Mouse (Mus musculus) neural tube, embryonic 13.5 days (tissue): ENCODE data around the gene Mrm2. TPM values are rescaled to one million over a fixed set of nuclear protein-coding genes. Genes with fewer than 3 reads are reported as not detected.

ENCODE experiments used
- ATAC-seq: fragments of 200-750 bp; cut with Nextera tagmentation; 2 replicates; pipeline ENCODE4 v1.8.0; 2017; ENCODE audit warnings: low read depth, mild to moderate bottlenecking, moderate TSS enrichment, moderate library complexity
- H3K27ac ChIP-seq: fragments of 300-500 bp; sonication (generic); replicated peaks from 2 replicates; pipeline ENCODE4 v1.5.1; 2015; ENCODE audit warnings: moderate library complexity, mild to moderate bottlenecking, inconsistent platforms
- H3K27me3 ChIP-seq: fragments of 300-500 bp; sonication (generic); 2 replicates; pipeline ENCODE4 v1.6.1; 2015; ENCODE audit warnings: mild to moderate bottlenecking, inconsistent platforms
- H3K36me3 ChIP-seq: fragments of 300-500 bp; sonication (generic); 2 replicates; pipeline ENCODE4 v1.6.1; 2015; ENCODE audit warnings: mild to moderate bottlenecking, inconsistent platforms
- H3K4me1 ChIP-seq: fragments of 300-500 bp; sonication (generic); replicated peaks from 2 replicates; pipeline ENCODE4 v1.6.1; 2015; ENCODE audit warnings: inconsistent platforms
- H3K4me2 ChIP-seq: fragments of 300-500 bp; sonication (generic); 2 replicates; pipeline ENCODE4 v1.6.1; 2015; ENCODE audit warnings: inconsistent platforms, mild to moderate bottlenecking, moderate library complexity
- H3K4me3 ChIP-seq: fragments of 300-500 bp; sonication (generic); 2 replicates; pipeline ENCODE4 v1.5.1; 2015; ENCODE audit warnings: mild to moderate bottlenecking, inconsistent platforms
- H3K9ac ChIP-seq: fragments of 300-500 bp; sonication (generic); 2 replicates; pipeline ENCODE4 v1.6.1; 2015; ENCODE audit warnings: moderate library complexity, mild to moderate bottlenecking, inconsistent platforms
- H3K9me3 ChIP-seq: fragments of 300-500 bp; sonication (generic); 2 replicates; pipeline ENCODE4 v1.6.1; 2016; ENCODE audit warnings: inconsistent platforms
- WGBS: fragments of 180-500 bp; shearing (Covaris S2); methylation state at CpG from one replicate; pipeline ENCODE4 v1.1.7; 2015; 5-methylcytosine and 5-hydroxymethylcytosine counted together
- polyA plus RNA-seq: library from polyadenylated mRNA; unstranded; fragments of >200 nt; fragmentation: Nextera tagmentation; extraction: Ambion mirVana; gene quantifications from 2 replicates; pipeline ENCODE4 v1.2.1, GENCODE M21; 2015

Mrm2 gene
- polyA plus RNA-seq, 1 experiment from 2014 or later = 16.7 TPM

GRCm38 (mm10) chr5:140289161-140289560 lies 42.5 kb downstream of the Mrm2 start:
- Histone ChIP-seq H3K27me3 (no peaks in the 10 kb centered on the region), H3K4me1 (peaks cover 7% of the 10 kb centered on the region), H3K9me3 (no peaks in the 10 kb centered on the region), H3K4me2 (no peak overlapping the region), H3K36me3 (peaks cover 39% of the 10 kb centered on the region), H3K27ac (no peak overlapping the region), H3K9ac (no peak overlapping the region), H3K4me3 (no peak overlapping the region)
- ATAC-seq = no peak
- 96% methylated on average over 2 of the region's 2 CpGs for WGBS

- peaks cover 31% of the 10 kb centered on the region for H3K36me3 ChIP-seq
- no peak overlapping the region for H3K9ac ChIP-seq
- no peaks in the 10 kb centered on the region for H3K27me3 ChIP-seq
- no peak for ATAC-seq
- no peak overlapping the region for H3K4me3 ChIP-seq
- no peaks in the 10 kb centered on the region for H3K9me3 ChIP-seq
- H3K4me1 ChIP-seq = peaks cover 7% of the 10 kb centered on the region
- H3K27ac ChIP-seq = no peak overlapping the region
- no peak overlapping the region for H3K4me2 ChIP-seq
- WGBS = 85% methylated on average over 3 of the region's 3 CpGs
Observed at GRCm38 (mm10) chr5:140288287-140288686, 43.4 kb downstream of the Mrm2 start.

- H3K9ac ChIP-seq = no peak overlapping the region
- WGBS = 90% methylated on average over 2 of the region's 2 CpGs
- H3K9me3 ChIP-seq = no peaks in the 10 kb centered on the region
- peaks cover 18% of the 10 kb centered on the region; the same call in 1 of the 2 replicates for H3K4me1 ChIP-seq
- no peak overlapping the region for H3K4me3 ChIP-seq
- no peak overlapping the region for H3K4me2 ChIP-seq
- H3K27me3 ChIP-seq = no peaks in the 10 kb centered on the region
- ATAC-seq = no peak
- H3K36me3 ChIP-seq = peaks cover 16% of the 10 kb centered on the region
- H3K27ac ChIP-seq = no peak overlapping the region
Observed at GRCm38 (mm10) chr5:140284761-140285160, 46.9 kb downstream of the Mrm2 start.

GRCm38 (mm10) chr5:140284011-140284410 lies 47.7 kb downstream of the Mrm2 start:
- Histone ChIP-seq H3K9ac (no peak overlapping the region), H3K27me3 (no peaks in the 10 kb centered on the region), H3K4me1 (peaks cover 18% of the 10 kb centered on the region; the same call in 1 of the 2 replicates), H3K36me3 (peaks cover 9% of the 10 kb centered on the region), H3K4me2 (no peak overlapping the region), H3K4me3 (no peak overlapping the region), H3K27ac (no peak overlapping the region), H3K9me3 (no peaks in the 10 kb centered on the region)
- no peak for ATAC-seq
- 95% methylated on average over 2 of the region's 2 CpGs for WGBS

- H3K27me3 ChIP-seq = no peaks in the 10 kb centered on the region
- no peak overlapping the region for H3K4me3 ChIP-seq
- peaks cover 18% of the 10 kb centered on the region; the same call in 1 of the 2 replicates for H3K4me1 ChIP-seq
- H3K9ac ChIP-seq = no peak overlapping the region
- ATAC-seq = no peak
- H3K4me2 ChIP-seq = no peak overlapping the region
- 94% methylated on average over 3 of the region's 3 CpGs for WGBS
- H3K36me3 ChIP-seq = peaks cover 12% of the 10 kb centered on the region
- H3K27ac ChIP-seq = no peak overlapping the region
- H3K9me3 ChIP-seq = no peaks in the 10 kb centered on the region
Observed at GRCm38 (mm10) chr5:140282900-140283299, 48.8 kb downstream of the Mrm2 start.

- Histone ChIP-seq H3K27me3 (no peaks in the 10 kb centered on the region), H3K9me3 (no peaks in the 10 kb centered on the region), H3K9ac (no peak overlapping the region), H3K4me2 (no peak overlapping the region), H3K4me1 (peaks cover 18% of the 10 kb centered on the region; the same call in 1 of the 2 replicates), H3K27ac (no peak overlapping the region; the same call in 1 of the 2 replicates), H3K36me3 (peaks cover 12% of the 10 kb centered on the region), H3K4me3 (no peak overlapping the region)
- 70% methylated on average over 8 of the region's 8 CpGs for WGBS
- no peak for ATAC-seq
Observed at GRCm38 (mm10) chr5:140282376-140282775, 49.3 kb downstream of the Mrm2 start.

GRCm38 (mm10) chr5:140280205-140280604 lies 51.5 kb downstream of the Mrm2 start:
- ATAC-seq = no peak

More at GRCm38 (mm10) chr5:140280205-140280604, 51.5 kb downstream of the Mrm2 start:
- H3K4me3 ChIP-seq = no peak overlapping the region
- peaks cover 4% of the 10 kb centered on the region; the same call in 1 of the 2 replicates for H3K36me3 ChIP-seq
- H3K9ac ChIP-seq = no peak overlapping the region
- H3K27me3 ChIP-seq = no peaks in the 10 kb centered on the region
- H3K4me2 ChIP-seq = no peak overlapping the region
- H3K27ac ChIP-seq = peak overlapping the region; percentile 23; the same call in 1 of the 2 replicates
- WGBS = 48% methylated on average over 9 of the region's 9 CpGs
- H3K4me1 ChIP-seq = peaks cover 18% of the 10 kb centered on the region; the same call in 1 of the 2 replicates
- no peaks in the 10 kb centered on the region for H3K9me3 ChIP-seq

Other genes with a start within 250 kb of the Mrm2 start
- 31.8 and 35.4 TPM in 2 replicates for gene Mad1l1, start 10.3 kb downstream of the Mrm2 start, polyA plus RNA-seq
- gene Nudt1, start 10.2 kb downstream of the Mrm2 start, polyA plus RNA-seq = 33.5 and 34.3 TPM in 2 replicates
- gene Snx8, start 57.4 kb upstream of the Mrm2 start, polyA plus RNA-seq = 19.8 and 21.2 TPM in 2 replicates
- 88.3 and 111 TPM in 2 replicates for gene Eif3b, start 87.4 kb upstream of the Mrm2 start, polyA plus RNA-seq
- gene Gm4869, start 113.7 kb upstream of the Mrm2 start, polyA plus RNA-seq = not detected in 2 replicates
- gene Chst12, start 173.7 kb upstream of the Mrm2 start, polyA plus RNA-seq = 21.6 and 24.9 TPM in 2 replicates
- not detected in 2 replicates for gene Grifin, start 233.2 kb upstream of the Mrm2 start, polyA plus RNA-seq